Mouse (Mus musculus): ENCODE data around the gene Snapin.

Snapin gene

GRCm38 (mm10) chr3:90505216-90505615, 14.4 kb upstream of the Snapin start:
- no peak for DNase-seq (ENCODE audit: low spot score)

GRCm38 (mm10) chr3:90503444-90503843, 12.6 kb upstream of the Snapin start:
- DNase-seq (ENCODE audit: low spot score) = no peak

GRCm38 (mm10) chr3:90497597-90497996, 6.8 kb upstream of the Snapin start:
- no peak for DNase-seq (ENCODE audit: low spot score)

- DNase-seq (ENCODE audit: low spot score) = no peak
These were observed 5.2 kb upstream of the Snapin start for GRCm38 (mm10) chr3:90495850-90496525.

DNA sequence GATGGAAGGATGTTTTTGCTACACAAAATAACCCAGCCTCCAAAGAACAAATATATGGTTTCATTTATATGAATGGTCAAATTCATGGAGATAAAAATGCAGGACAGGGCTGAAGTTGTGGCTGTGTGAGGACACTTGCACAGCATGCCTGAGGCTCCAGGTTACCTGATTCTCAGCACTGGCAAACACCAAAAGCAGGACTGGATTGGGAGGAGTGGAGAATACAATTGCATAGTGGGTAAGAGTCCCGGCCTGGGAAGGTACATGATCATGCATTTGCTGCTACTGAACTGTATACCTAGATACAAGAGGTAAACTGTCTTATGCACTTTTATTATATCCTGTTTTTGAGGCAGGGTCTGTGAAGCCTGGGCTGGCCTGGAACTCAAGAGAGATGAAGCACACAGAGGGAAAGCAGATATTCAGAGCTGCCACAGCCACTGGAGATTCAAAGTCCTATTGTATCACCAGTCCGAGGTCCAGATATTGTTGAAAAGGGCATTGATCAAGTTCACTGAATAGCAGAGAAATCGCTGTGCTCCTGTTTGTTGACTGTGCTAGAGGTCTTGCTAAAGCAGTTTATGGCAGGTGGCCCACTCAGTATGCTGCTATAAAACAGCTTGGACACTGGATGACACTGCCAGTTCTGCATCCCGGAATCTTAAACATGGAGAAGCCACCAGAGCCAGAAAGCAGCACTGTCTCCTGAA, 3.2 kb upstream of the Snapin start:
- no peak for DNase-seq (ENCODE audit: low spot score)

DNA sequence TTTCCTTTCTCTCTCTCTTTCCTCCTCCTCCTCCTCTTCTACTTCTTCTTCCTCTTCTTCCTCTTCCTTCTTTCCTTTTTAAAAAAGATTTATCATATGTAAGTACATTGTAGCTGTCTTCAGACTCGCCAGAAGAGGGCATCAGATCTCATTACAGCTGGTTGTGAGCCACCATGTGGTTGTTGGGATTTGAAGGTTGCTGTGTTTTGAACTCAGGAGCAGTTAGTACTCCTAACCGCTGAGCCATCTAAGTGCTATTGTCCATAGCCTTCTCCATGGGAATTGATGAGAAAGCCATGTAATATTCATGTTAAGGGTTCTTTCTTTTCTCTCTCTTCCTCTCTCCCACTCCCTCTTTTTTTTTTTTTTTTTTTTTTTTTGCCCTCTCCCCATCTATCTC, 517 bp upstream of the Snapin start:
- DNase-seq (ENCODE audit: low spot score) = no peak

DNA sequence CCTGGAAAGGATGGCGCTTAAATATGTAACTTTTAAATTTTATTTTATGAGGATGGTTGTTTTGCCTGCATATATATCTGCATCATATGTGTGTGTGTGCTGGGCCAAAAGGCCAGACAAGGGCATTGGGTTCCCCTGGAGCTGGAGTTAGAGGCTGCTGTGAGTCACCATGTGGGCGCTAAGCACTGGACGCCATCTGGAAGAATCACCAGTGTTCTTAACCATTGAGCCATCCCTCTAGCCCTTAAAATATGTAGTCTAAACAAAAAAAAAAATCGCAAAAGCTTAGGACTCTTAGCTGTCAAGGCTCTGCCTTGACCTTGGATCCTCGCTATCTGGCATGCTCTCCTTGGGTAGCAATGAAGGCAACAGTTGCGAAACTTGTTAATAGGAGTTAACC, 2.3 kb downstream of the Snapin start:
- no peak for DNase-seq (ENCODE audit: low spot score)

DNA sequence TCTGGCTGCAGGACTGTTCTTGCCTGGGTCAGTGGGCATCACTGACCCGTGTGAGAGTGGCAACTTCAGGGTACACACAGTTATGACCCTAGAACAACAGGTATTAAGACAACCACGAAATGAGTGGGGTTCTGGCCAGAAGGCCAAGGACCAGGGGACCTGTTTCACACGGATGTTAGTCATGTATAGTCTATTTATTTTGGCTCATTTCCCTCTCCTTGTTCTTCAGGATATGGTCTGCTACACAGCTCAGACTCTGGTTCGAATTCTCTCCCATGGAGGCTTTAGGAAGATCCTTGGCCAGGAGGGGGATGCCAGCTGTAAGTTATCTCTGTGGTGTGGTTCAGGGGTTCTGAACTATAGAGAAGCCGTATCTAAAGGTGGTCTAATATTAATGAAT, 3.8 kb downstream of the Snapin start:
- no peak for DNase-seq (ENCODE audit: low spot score)

GRCm38 (mm10) chr3:90475831-90476611, 14.8 kb downstream of the Snapin start, which contains the start of gene Ilf2:
Gene Ilf2, plus strand, starts transcription at chr3:90476126.
- peak; percentile 97 for DNase-seq (ENCODE audit: low spot score)

- DNase-seq (ENCODE audit: low spot score) = no peak
These were observed 15.5 kb downstream of the Snapin start for GRCm38 (mm10) chr3:90475151-90475830.

DNA sequence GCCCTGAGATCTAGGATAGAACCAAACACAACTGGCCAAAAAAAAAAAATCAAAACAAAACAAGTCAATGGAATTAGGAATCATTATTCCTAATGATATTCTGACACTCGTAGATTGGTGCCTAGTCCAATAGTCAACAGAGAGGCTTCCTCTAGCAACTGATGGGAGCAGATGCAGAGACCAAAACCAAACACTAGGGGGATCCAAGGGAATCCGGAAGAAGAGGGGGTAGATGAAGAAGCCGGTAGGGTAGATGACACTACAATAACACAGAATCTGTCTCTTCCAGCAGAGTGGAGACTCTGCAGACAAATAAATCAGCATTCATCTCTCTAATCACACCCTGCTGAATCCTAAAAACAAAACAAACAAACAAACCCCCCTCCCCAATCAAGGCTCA, 18.6 kb downstream of the Snapin start:
- DNase-seq (ENCODE audit: low spot score) = no peak

GRCm38 (mm10) chr3:90467618-90468300, 23.1 kb downstream of the Snapin start:
- DNase-seq (ENCODE audit: low spot score) = no peak

GRCm38 (mm10) chr3:90466311-90466766, 24.5 kb downstream of the Snapin start:
- peak; percentile 55 for DNase-seq (ENCODE audit: low spot score)

GRCm38 (mm10) chr3:90465686-90466310, 25.0 kb downstream of the Snapin start, which contains the start of gene Npr1:
Gene Npr1, minus strand, starts transcription at chr3:90465866.
- peak; percentile 72 for DNase-seq (ENCODE audit: low spot score)

- no peak for DNase-seq (ENCODE audit: low spot score)
These were observed 25.6 kb downstream of the Snapin start for GRCm38 (mm10) chr3:90465081-90465685.

- no peak for DNase-seq (ENCODE audit: low spot score)
These were observed 26.2 kb downstream of the Snapin start for GRCm38 (mm10) chr3:90464552-90465080.

DNA sequence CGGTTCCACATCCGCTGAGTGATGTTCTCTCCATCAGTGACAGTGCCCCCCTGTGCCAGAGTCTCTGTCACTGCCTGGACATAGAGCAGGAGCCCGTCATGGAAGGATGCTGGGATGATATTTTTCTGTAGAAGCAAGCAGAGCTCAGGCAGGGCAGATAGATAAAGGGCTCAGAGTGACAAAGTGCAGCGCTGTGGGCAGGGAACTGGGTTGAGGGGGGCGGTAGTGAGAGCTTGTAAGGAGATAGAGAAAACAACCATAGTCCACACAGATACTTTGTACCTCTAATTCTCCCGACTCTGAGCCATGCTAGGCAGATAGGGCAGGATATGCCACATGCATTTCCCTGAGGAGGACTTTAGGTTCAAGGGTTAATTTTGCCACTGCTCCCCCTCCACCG, 28.3 kb downstream of the Snapin start:
- DNase-seq (ENCODE audit: low spot score) = no peak

DNA sequence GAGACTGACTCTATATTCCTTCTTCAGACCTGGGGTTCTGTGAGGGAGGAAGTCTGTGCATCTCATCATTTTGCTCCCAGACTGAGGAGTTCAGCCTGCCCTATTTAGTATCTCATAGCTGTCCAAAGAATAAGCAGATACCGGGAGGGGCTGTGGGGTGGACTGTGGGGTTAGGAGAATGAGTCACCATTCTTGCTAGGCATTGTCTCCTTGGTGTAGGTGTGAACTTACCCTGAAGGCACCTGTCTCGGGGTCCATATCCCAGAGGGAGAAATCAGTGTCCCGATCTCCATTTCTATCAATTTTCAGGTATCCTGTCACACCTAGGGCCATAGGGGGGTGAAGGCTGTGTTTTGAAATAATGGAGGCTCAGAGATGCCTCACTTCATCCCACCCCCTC, 28.9 kb downstream of the Snapin start:
- no peak for DNase-seq (ENCODE audit: low spot score)

- DNase-seq (ENCODE audit: low spot score) = no peak
These were observed 30.5 kb downstream of the Snapin start for GRCm38 (mm10) chr3:90460315-90460714.

DNA sequence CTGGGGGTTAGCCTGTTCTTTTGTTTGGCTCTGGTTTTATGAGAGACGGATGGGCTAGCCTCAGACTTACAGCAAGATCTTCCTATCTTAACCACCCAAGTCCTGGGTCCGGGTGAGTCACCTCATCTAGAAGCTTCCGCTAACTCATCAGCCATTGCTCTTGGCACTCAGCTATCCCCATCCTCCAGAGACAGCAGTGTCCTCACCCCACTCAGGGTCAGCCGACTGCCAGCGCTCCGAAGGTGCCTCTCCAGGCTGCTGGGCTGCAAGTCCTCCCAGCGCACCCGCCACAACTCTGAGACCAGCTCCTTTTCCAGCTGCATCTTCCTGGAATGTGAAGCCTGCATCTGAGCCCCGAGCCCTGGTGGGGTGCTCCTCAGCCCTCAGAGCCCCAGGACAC, 31.1 kb downstream of the Snapin start:
- DNase-seq (ENCODE audit: low spot score) = no peak

All from testis, postnatal 14 days (tissue).